Mouse (Mus musculus) cortical plate, adult 2 months (tissue): ENCODE data around the gene E130208F15Rik.

ENCODE experiments used
- CTCF ChIP-seq: fragments of 200-500 bp; IDR thresholded peaks from 2 replicates; pipeline ENCODE4 v1.5.1; 2011; ENCODE audit warnings: mild to moderate bottlenecking, control low read depth, low read length; ENCODE audit not compliant: insufficient read depth; ENCODE audit errors: extremely low read depth
- POLR2A ChIP-seq: fragments of 200-500 bp; IDR thresholded peaks from 2 replicates; pipeline ENCODE4 v1.6.1; 2011; ENCODE audit warnings: mild to moderate bottlenecking, low read length, control low read depth; ENCODE audit not compliant: insufficient read depth; ENCODE audit errors: extremely low read depth

GRCm38 (mm10) chr7:30333436-30333835 is 11.9 kb downstream of the E130208F15Rik start:
- TF ChIP-seq CTCF: no peak
- no peak for TF ChIP-seq POLR2A
